Mouse (Mus musculus): ENCODE results near the gene Gle1. TPM values are rescaled to one million over a fixed set of nuclear protein-coding genes. Genes with fewer than 3 reads are reported as not detected.

Gle1 gene
- 8.3 and 9.8 TPM in 2 replicates for polyA plus RNA-seq (2012; rRNA removed)

GRCm38 (mm10) chr2:29934906-29935599 is at the start of gene Gle1:
TSS of gene Gle1 (plus strand) at chr2:29935426.

DNA sequence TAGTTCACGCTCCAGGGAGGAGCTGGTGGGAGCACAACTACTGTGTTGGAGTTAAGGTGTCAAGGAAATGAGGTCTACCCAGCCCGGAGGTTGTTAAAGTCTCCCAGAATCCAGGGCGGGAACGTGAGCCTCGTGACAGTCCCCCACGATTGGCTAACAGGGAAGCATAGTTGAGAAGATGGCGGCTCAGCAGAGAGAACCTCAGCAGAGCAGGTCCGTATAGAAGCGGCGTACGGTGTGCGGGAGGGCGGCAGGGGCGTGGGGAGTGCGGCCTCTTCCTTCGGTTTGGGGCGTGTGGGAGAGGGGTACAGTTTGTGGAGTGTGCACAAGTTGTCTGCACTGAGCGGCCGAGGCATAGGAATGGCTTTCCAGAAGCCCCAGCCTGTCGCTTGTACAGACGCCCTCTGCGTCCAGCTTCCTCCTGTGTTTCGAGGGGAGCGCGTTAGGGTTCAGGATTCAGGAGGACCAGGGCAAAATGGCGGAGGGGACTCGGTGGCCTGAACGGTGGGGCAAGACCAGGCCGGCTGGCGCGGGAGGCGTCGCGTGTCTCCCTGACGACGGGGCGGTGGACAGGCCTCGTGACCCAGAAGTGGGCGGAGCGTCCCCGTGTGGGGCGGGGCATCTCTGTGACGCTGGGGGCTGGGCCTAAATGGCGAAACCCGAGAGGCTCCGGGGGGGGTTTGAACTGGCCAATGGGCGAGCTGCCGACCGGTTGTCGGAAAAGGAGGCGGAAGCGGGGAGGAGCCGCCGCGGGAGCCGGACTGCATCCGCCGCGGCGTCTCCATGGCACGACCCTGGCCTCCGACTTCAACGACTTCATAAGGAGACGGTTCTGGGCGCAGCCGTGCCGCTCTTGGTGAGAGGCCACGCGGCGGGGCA is 45.9 kb upstream of the Gle1 start, which contains the start of gene Odf2:
TSS of gene Odf2 (plus strand) at position 156 of the 879 bp plus-strand sequence.

DNA sequence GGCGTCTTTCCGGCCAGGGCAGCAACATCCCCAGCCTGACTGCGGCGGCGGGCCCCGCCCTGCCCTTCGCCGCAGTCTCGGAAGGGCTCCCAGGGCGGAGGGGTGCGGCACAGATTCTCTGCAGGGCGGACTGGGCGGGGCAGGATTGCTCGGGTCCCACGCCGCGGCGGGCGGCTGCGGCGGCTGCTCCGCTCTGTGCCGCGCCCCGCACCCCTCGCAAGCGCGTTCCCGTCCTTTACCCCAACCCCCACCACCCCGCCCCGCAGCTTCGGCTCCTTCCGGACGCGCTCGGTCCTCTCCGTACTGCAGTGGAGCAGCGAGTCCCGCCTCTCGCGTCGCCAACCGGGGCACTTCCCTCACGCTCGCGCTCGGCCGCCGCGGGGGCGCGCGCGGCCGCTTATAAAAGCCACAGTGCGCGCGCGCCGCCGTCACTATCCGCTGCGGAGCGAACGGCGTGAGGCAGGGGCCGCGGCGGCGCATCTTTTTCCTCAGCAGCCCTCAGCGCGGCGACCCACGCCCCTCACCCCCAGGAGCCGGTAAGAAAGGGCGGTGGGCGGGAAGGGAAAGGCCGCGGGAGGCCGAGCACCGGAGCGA is 30.1 kb downstream of the Gle1 start, which contains the start of gene Sptan1:
TSS of gene Sptan1 (plus strand) at position 311 of the 594 bp plus-strand sequence.

Other genes starting within 250 kb of the Gle1 start
- gene Gm13420, start 183.7 kb upstream of the Gle1 start, polyA plus RNA-seq (2012; rRNA removed), result 0.45 and 0.77 TPM in 2 replicates
- not detected in 2 replicates for gene Gm13547, start 176.1 kb upstream of the Gle1 start, polyA plus RNA-seq (2012; rRNA removed)
- 9.4 and 9.7 TPM in 2 replicates for gene Coq4, start 147.9 kb upstream of the Gle1 start, polyA plus RNA-seq (2012; rRNA removed)
- gene Trub2, start 146.9 kb upstream of the Gle1 start, polyA plus RNA-seq (2012; rRNA removed), result 9.4 and 10.8 TPM in 2 replicates
- 6.7 and 7.1 TPM in 2 replicates for gene Slc27a4, start 132.8 kb upstream of the Gle1 start, polyA plus RNA-seq (2012; rRNA removed)
- gene Urm1, start 115.4 kb upstream of the Gle1 start, polyA plus RNA-seq (2012; rRNA removed), result 13.4 and 14.4 TPM in 2 replicates
- gene Cercam, start 66.3 kb upstream of the Gle1 start, polyA plus RNA-seq (2012; rRNA removed), result 7.1 and 9.2 TPM in 2 replicates
- 13.0 and 18.6 TPM in 2 replicates for gene Odf2, start 46.2 kb upstream of the Gle1 start, polyA plus RNA-seq (2012; rRNA removed)
- gene Sptan1, start 30.1 kb downstream of the Gle1 start, polyA plus RNA-seq (2012; rRNA removed), result 34.7 and 35.9 TPM in 2 replicates
- 5.3 and 5.4 TPM in 2 replicates for gene Wdr34, start 113.5 kb downstream of the Gle1 start, polyA plus RNA-seq (2012; rRNA removed)
- 100 and 111 TPM in 2 replicates for gene Set, start 122.0 kb downstream of the Gle1 start, polyA plus RNA-seq (2012; rRNA removed)
- gene Pkn3, start 142.3 kb downstream of the Gle1 start, polyA plus RNA-seq (2012; rRNA removed), result 2.3 and 2.7 TPM in 2 replicates
- gene Zdhhc12, start 158.2 kb downstream of the Gle1 start, polyA plus RNA-seq (2012; rRNA removed), result 33.0 and 37.5 TPM in 2 replicates
- 8.0 and 9.3 TPM in 2 replicates for gene Zer1, start 189.2 kb downstream of the Gle1 start, polyA plus RNA-seq (2012; rRNA removed)
- 12.2 and 12.7 TPM in 2 replicates for gene Tbc1d13, start 198.3 kb downstream of the Gle1 start, polyA plus RNA-seq (2012; rRNA removed)
- gene Endog, start 236.1 kb downstream of the Gle1 start, polyA plus RNA-seq (2012; rRNA removed), result 32.1 and 36.9 TPM in 2 replicates
- gene Spout1, start 243.0 kb downstream of the Gle1 start, polyA plus RNA-seq (2012; rRNA removed), result 14.3 and 15.6 TPM in 2 replicates

Data from liver, embryonic 18 days (tissue).